In the genomic region with DNA sequence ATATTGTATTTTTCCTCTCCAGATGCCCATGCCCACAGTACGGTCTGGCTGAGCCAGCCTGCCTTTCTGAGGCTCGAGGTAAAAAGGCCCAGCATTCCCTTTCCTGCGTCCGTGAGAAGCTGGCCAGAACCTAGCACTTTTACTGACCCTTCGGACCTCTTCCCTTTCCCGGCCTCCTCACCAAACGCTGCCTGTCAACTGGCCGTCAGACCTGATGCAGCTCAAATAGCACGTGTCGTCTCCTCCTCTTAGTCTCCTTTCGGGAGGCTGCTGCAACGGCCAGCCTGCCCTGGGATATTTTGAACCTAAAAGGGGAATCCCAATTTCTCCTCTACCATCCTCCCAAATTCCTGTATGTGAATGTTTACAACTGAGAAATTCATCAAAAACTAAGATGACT, we compare ENCODE assay signal across 16 mouse cellular contexts.
"Had no signal": no experiment of that assay in that cellular context is flagged by ENCODE, and none has a peak within 500 bp of the region (broad histone marks: within the 10 kb centered on the region; RNA-seq: fewer than 3 reads in every experiment).

No protein-coding gene starts in this region.

- H3K9ac ChIP-seq: neural tube, embryonic 13.5 days; neural tube, embryonic 15.5 days; stomach, embryonic 15.5 days had no signal

- H3K9me3 ChIP-seq: neural tube, embryonic 13.5 days; neural tube, embryonic 15.5 days; stomach, embryonic 15.5 days had no signal

- H3K4me1 ChIP-seq: stomach, embryonic 15.5 days had no signal

- H3K36me3 ChIP-seq: neural tube, embryonic 15.5 days had no signal

- H3K4me2 ChIP-seq: neural tube, embryonic 13.5 days; neural tube, embryonic 15.5 days; stomach, embryonic 15.5 days had no signal

- H3K27ac ChIP-seq: neural tube, embryonic 13.5 days; neural tube, embryonic 15.5 days; stomach, embryonic 15.5 days; stomach, postnatal 0 days had no signal

- DNase-seq: retina, postnatal 1 day; right cerebral cortex, adult 18-20 months; right cerebral cortex, postnatal 14 days; right cerebral cortex, postnatal 25 days; right cerebral cortex, postnatal 4 days; spleen, adult 18-20 months; thymus, adult 18-20 months; thymus, adult 2 months; thymus, postnatal 14 days; thymus, postnatal 25 days; thymus, postnatal 36 days; thymus, postnatal 4 days had no signal

- H3K4me3 ChIP-seq: neural tube, embryonic 13.5 days; neural tube, embryonic 15.5 days; stomach, embryonic 15.5 days had no signal

- H3K27me3 ChIP-seq: neural tube, embryonic 13.5 days; neural tube, embryonic 15.5 days; stomach, embryonic 15.5 days had no signal
